Mouse (Mus musculus) neural tube, embryonic 11.5 days (tissue): ENCODE measurements at regions not wholly inside any gene's neighbourhood (a gene's known extent, or its start where the extent isn't known, plus 50 kb on each side); places are given as distances from the start of the nearest gene placed in this dataset.
A peak's percentile ranks its signal among the peaks of the same experiment; 100 is the strongest.

ENCODE experiments used
- ATAC-seq: fragments of 200-750 bp; cut with Nextera tagmentation; 2 replicates; pipeline ENCODE4 v1.8.0; 2017; ENCODE audit warnings: moderate number of reproducible peaks, mild to moderate bottlenecking, moderate TSS enrichment, moderate library complexity; ENCODE audit not compliant: insufficient read depth, low FRiP score, low TSS enrichment
- DNase-seq: peaks from one replicate; pipeline ENCODE4 v3.0.0-alpha.2; 2015; ENCODE audit warnings: low spot score
- H3K27ac ChIP-seq: fragments of 300-500 bp; sonication (generic); 2 replicates; pipeline ENCODE4 v1.5.1; 2014; ENCODE audit warnings: low read depth, mild to moderate bottlenecking, low read length
- H3K27me3 ChIP-seq: fragments of 300-500 bp; sonication (generic); 2 replicates; pipeline ENCODE4 v1.6.1; 2014; ENCODE audit warnings: mild to moderate bottlenecking, low read length, mixed read lengths; ENCODE audit not compliant: control insufficient read depth, insufficient read depth
- H3K36me3 ChIP-seq: fragments of 300-500 bp; sonication (generic); 2 replicates; pipeline ENCODE4 v1.6.1; 2014; ENCODE audit warnings: mild to moderate bottlenecking, low read length, moderate library complexity, mixed read lengths; ENCODE audit not compliant: control insufficient read depth, insufficient read depth
- H3K4me1 ChIP-seq: fragments of 300-500 bp; sonication (generic); 2 replicates; pipeline ENCODE4 v1.6.1; 2014; ENCODE audit warnings: low read length, mixed read lengths; ENCODE audit not compliant: control insufficient read depth, insufficient read depth
- H3K4me2 ChIP-seq: fragments of 300-500 bp; sonication (generic); 2 replicates; pipeline ENCODE4 v1.6.1; 2014; ENCODE audit warnings: low read depth, mild to moderate bottlenecking, moderate library complexity
- H3K4me3 ChIP-seq: fragments of 300-500 bp; sonication (generic); 2 replicates; pipeline ENCODE4 v1.5.1; 2014; ENCODE audit warnings: low read depth, low read length
- H3K9ac ChIP-seq: fragments of 300-500 bp; sonication (generic); 2 replicates; pipeline ENCODE4 v1.6.1; 2014; ENCODE audit warnings: mild to moderate bottlenecking, low read length
- H3K9me3 ChIP-seq: fragments of 300-500 bp; sonication (generic); 2 replicates; pipeline ENCODE4 v1.6.1; 2016; ENCODE audit warnings: low read length; ENCODE audit not compliant: control insufficient read depth
- WGBS: fragments of 180-500 bp; shearing (Covaris S2); extraction: QIAGEN DNeasy Blood & Tissue Kit; methylation state at CpG from one replicate; pipeline ENCODE4 v1.1.7; 2014; 5-methylcytosine and 5-hydroxymethylcytosine counted together

DNA sequence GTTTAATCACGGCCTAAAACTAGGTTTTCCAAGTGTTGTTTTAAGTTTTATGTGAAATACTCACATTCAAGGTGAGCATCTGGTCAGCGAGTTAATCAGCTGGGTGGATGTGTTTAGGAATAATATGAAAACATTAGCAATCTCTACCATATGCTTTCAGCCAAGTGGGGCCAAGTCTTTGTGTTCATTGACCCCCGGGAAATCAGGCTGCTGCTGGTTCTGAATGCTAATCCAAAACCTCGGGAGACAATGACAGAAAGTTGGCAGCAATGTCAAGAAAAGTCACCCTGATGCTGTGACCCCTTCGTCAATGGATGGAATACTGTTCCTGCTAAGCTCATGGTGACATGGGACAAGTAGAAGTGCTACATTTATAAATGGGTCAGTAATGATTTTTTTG is 216.2 kb downstream of the Lipi start:
- H3K4me1 ChIP-seq: no peaks in the 10 kb centered on the region
- 81% methylated on average over 5 of the region's 5 CpGs for WGBS
- no peaks in the 10 kb centered on the region for H3K36me3 ChIP-seq
- DNase-seq (no peak), ATAC-seq (no peak)
- no peak overlapping the region for H3K4me2 ChIP-seq
- no peaks in the 10 kb centered on the region for H3K27me3 ChIP-seq
- no peak overlapping the region for H3K9ac ChIP-seq
- H3K27ac ChIP-seq: no peak overlapping the region
- no peak overlapping the region for H3K4me3 ChIP-seq
- H3K9me3 ChIP-seq: no peaks in the 10 kb centered on the region

DNA sequence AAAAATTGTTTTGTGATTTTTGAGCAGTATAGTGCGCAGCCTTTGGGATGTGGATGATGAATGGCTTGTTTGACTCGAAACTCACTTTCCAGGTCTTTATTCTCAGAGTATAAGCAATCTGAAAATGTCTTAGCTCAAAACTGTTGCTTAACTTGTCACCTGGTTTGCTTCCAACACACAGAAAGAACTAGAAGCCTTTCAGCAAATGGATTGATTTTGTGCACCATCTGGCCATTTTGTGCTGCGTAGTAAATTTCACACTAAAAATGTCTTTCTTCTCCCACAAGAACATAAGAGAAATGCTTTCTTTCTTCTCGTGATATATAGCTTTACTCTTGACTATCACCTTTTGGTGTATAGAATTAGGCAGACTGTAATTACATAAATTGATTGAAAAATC is 219.1 kb downstream of the Lipi start:
- Histone ChIP-seq H3K27ac (no peak overlapping the region), H3K4me1 (no peaks in the 10 kb centered on the region), H3K36me3 (no peaks in the 10 kb centered on the region), H3K9ac (no peak overlapping the region), H3K4me2 (no peak overlapping the region), H3K4me3 (no peak overlapping the region), H3K27me3 (no peaks in the 10 kb centered on the region), H3K9me3 (no peaks in the 10 kb centered on the region)
- 92% methylated on average over 4 of the region's 4 CpGs for WGBS
- DNase-seq (no peak), ATAC-seq (no peak)

DNA sequence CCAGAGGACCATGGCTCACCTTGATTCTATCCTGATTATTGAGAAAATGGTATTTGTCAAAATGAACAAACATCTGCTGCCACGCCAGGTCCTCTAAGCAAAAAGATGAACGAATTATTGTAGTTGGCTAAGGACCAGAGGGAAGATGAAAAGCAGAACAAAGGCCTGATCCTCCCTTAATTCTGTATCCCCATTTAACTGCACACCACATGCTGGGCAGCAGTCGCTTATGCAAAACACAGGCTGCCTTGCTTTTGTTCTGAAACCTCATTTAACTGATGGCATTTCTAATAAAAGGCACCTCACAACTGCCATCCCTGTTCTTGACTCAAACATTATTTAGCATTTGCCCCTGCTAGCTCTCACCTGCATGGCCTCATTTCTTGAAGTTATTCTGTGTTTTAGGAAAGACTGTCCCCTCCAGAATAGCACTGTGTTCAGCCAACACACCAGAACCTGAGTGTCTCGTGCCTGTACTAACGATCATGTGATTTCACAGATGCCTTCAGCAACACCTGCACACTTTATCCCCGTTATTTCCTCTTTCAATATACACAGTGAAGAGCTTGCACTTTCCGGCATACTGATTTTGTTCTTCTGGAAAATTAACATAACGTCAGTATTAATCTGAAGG is 220.4 kb downstream of the Lipi start:
- Histone ChIP-seq H3K27me3 (no peaks in the 10 kb centered on the region), H3K9ac (no peak overlapping the region), H3K4me3 (no peak overlapping the region), H3K36me3 (no peaks in the 10 kb centered on the region), H3K9me3 (no peaks in the 10 kb centered on the region), H3K4me1 (no peaks in the 10 kb centered on the region), H3K27ac (no peak overlapping the region), H3K4me2 (no peak overlapping the region)
- 51% methylated on average over 8 of the region's 8 CpGs for WGBS
- no peak for DNase-seq
- ATAC-seq: 0 out of 2 replicates have a peak, but pooled peaks have one; percentile 27

DNA sequence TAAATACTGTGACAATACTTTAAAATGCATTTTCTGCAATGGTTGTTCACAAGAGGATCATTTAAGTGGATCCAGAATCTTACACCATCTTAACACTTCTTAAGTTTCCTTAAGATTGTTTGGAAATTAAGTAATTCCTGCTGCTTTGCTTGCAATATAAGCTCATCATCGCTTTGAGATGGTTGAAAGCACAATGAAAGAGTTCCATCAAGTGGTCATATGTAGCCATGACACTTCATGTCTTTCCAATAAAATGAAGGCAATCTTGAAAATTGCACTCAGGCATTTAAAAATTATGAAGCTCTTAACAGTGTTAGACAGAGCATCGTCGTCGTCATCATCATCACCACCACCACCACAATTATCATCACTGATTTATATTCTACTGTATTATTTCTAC is 223.8 kb downstream of the Lipi start:
- ATAC-seq (no peak), DNase-seq (no peak)
- H3K4me2 ChIP-seq: no peak overlapping the region
- H3K27me3 ChIP-seq: no peaks in the 10 kb centered on the region
- H3K4me1 ChIP-seq: no peaks in the 10 kb centered on the region
- no peak overlapping the region for H3K27ac ChIP-seq
- no peak overlapping the region for H3K9ac ChIP-seq
- H3K36me3 ChIP-seq: no peaks in the 10 kb centered on the region
- H3K4me3 ChIP-seq: no peak overlapping the region
- WGBS: 79% methylated on average over 4 of the region's 4 CpGs
- H3K9me3 ChIP-seq: no peaks in the 10 kb centered on the region

DNA sequence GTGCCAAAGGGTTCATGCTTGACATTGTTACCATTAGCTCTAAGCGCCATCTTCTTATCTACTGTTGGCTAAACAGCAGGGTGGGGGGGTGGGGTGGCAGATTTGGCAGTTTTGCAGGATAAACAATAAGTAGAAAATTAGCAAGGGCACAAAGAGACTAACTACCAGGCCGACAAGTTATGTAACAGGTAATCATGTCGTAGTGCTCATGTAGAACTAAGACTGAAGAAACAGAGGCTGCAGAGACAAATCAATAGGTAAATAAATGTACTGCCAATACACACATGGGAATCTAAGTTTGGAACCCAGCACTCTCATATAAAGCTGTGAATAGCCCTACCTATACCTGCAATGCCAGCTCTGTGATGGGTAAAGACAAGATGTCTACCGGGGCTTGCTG is 225.1 kb downstream of the Lipi start:
- DNase-seq (no peak), ATAC-seq (no peak)
- Histone ChIP-seq H3K4me1 (no peaks in the 10 kb centered on the region), H3K36me3 (no peaks in the 10 kb centered on the region), H3K4me3 (no peak overlapping the region), H3K4me2 (no peak overlapping the region), H3K27me3 (no peaks in the 10 kb centered on the region), H3K27ac (no peak overlapping the region), H3K9me3 (no peaks in the 10 kb centered on the region), H3K9ac (no peak overlapping the region)
- WGBS: 95% methylated on average over 4 of the region's 4 CpGs

DNA sequence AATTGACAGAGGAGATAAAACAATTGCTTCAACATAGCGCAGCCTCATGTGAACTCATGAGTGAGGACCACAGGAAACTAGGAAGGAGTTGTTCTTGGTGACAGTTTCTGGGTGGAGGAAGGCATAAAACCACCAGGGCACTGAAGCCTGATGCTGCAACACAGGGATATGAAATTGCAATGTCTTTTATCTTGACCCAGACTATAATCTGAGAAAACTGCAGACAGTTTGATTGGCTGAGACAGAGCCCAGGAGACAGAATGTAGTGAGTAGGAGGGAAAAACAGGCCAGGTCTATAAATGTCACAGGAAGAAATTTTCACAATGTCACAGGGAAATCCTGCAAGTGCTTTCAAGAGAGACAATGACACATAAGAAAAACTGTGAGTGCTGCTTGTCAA is 232.5 kb downstream of the Lipi start:
- Histone ChIP-seq H3K9me3 (no peaks in the 10 kb centered on the region), H3K4me3 (no peak overlapping the region), H3K27ac (no peak overlapping the region), H3K27me3 (no peaks in the 10 kb centered on the region), H3K4me1 (no peaks in the 10 kb centered on the region), H3K4me2 (no peak overlapping the region), H3K9ac (no peak overlapping the region), H3K36me3 (no peaks in the 10 kb centered on the region)
- no peak for ATAC-seq
- WGBS: 97% methylated on average over 1 of the region's 1 CpGs
- DNase-seq: no peak

DNA sequence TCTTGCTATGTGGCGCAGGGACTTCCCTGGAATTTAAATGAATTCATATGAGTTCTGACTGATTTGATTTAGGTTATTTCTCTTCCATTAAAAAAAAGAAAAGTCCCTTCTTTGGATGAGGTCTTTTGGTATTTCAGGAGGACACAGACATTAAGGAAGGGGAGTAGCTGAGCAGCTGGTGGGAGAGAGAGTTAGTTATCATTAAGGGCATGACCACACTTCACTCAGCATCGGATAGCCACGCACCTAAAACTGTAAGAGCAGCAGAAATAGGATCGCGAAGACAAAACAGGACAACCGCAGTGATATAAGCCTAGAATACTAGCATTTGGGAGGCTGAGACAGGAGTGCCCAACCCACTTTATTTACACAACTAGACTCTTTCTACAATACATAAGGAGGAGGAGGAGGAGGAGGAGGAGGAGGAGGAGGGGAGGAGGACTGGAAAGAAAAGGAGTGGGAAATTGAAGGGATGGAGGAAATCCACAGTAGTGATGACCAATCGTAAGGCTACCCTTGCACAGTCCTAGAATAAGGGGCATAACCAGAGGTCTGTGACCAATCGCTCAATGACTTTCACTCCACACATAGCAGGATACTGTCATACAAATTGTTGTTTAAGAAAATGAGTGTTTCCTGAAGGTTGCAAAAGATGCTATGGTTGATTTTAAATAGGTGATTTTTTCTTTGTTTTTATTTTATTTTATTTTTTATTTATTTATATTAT is 241.5 kb downstream of the Lipi start:
- Histone ChIP-seq H3K27me3 (no peaks in the 10 kb centered on the region), H3K4me3 (no peak overlapping the region), H3K36me3 (no peaks in the 10 kb centered on the region), H3K9ac (no peak overlapping the region), H3K9me3 (no peaks in the 10 kb centered on the region), H3K27ac (no peak overlapping the region), H3K4me1 (no peaks in the 10 kb centered on the region), H3K4me2 (no peak overlapping the region)
- 89% methylated on average over 8 of the region's 8 CpGs for WGBS
- DNase-seq: no peak
- no peak for ATAC-seq

DNA sequence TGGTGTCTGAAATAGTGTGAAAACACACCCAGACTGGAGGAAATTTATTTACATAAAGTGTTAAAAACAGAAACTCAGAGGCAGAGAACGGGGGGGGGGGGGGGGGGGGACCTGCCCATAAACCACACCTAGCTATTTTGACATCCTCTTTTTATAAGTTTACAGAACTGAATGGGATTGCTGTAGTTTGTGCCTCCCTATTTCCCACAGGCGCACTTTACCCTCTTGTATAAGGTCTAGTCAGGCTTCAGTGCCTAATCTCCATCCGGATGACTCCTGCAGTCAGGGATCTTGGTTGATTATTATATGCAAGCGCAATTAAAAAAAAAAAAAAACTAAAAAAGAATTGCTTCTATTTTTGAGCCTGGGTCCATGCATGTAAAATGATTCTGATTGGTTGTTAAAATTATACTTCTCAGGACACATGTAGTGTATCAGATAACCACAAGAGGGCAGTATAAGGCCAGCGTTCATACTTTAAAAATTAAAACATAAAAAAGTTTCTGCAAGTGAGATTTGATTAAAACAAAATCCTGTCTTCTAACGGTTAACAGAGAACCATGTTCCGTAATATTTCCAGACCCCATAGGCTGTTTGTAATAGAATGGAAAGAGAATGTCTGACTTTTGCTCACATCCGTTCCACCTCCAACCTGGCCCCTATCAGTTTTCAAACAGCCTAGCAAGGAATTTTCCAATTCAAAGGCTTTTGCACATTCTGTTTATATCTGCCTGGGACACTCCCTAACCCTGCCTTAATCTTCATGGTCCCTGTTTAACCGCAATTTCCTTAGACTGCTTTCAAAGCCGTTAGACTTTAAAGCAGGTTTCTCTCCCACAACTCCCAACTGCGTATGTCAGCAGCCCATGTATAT is 242.6 kb downstream of the Lipi start:
- Histone ChIP-seq H3K4me3 (no peak overlapping the region), H3K27me3 (no peaks in the 10 kb centered on the region), H3K9me3 (no peaks in the 10 kb centered on the region), H3K36me3 (no peaks in the 10 kb centered on the region), H3K4me2 (no peak overlapping the region), H3K4me1 (no peaks in the 10 kb centered on the region), H3K27ac (no peak overlapping the region), H3K9ac (no peak overlapping the region)
- DNase-seq (no peak), ATAC-seq (no peak)
- WGBS: 54% methylated on average over 10 of the region's 11 CpGs
